Mouse (Mus musculus) layer of hippocampus, postnatal 36 days (tissue): ENCODE results near the gene Ndrg4. TPM values are rescaled to one million over a fixed set of nuclear protein-coding genes. Genes with fewer than 3 reads are reported as not detected.
A peak's percentile ranks its signal among the peaks of the same experiment; 100 is the strongest.
"Not testable (repeated sequence)": the region's sequence is repeated elsewhere in the genome, so short reads cannot be mapped to it uniquely, and the experiment has no call there.

Experiments
- DNase-seq, 2 experiments: peaks; one replicate each; pipeline ENCODE4 v3.0.0; 2022
- total RNA-seq, 2 experiments: library from RNA; stranded (reverse); gene quantifications; 2 replicates each; pipeline ENCODE4 v1.2.3; 2021

Ndrg4 gene
- total RNA-seq = 1,000 to 10,000 TPM; 1,402 to 1,427 TPM

- no peak for DNase-seq
Observed at GRCm38 (mm10) chr8:95676631-95677030, at the start of gene Ndrg4. Gene Ndrg4 (plus strand): TSS chr8:95676980.

- no peak for DNase-seq
Observed at GRCm38 (mm10) chr8:95632840-95633239, 43.9 kb upstream of the Ndrg4 start.

- peak; percentile 89 for DNase-seq
Observed at GRCm38 (mm10) chr8:95633262-95634062, 43.3 kb upstream of the Ndrg4 start, which contains the start of gene Gins3. Gene Gins3 (plus strand): TSS chr8:95633453.

- no peak for DNase-seq
Observed at GRCm38 (mm10) chr8:95634063-95634340, 42.8 kb upstream of the Ndrg4 start.

- no peak for DNase-seq
Observed at GRCm38 (mm10) chr8:95644942-95645341, 31.8 kb upstream of the Ndrg4 start.

GRCm38 (mm10) chr8:95648251-95648650 lies 28.5 kb upstream of the Ndrg4 start:
- DNase-seq = no peak

- DNase-seq = no peak
Observed at GRCm38 (mm10) chr8:95653351-95653750, 23.4 kb upstream of the Ndrg4 start.

GRCm38 (mm10) chr8:95655831-95656230 lies 20.9 kb upstream of the Ndrg4 start:
- no peak for DNase-seq

- DNase-seq = no peak
Observed at GRCm38 (mm10) chr8:95656316-95657002, 20.3 kb upstream of the Ndrg4 start.

GRCm38 (mm10) chr8:95657523-95657922 lies 19.3 kb upstream of the Ndrg4 start:
- DNase-seq = no peak

- no peak for DNase-seq
Observed at GRCm38 (mm10) chr8:95660334-95660882, 16.4 kb upstream of the Ndrg4 start.

- DNase-seq = no peak
Observed at GRCm38 (mm10) chr8:95661085-95661484, 15.7 kb upstream of the Ndrg4 start.

- no peak for DNase-seq
Observed at GRCm38 (mm10) chr8:95661575-95661974, 15.2 kb upstream of the Ndrg4 start.

GRCm38 (mm10) chr8:95662885-95663598 lies 13.7 kb upstream of the Ndrg4 start:
- DNase-seq = no peak

GRCm38 (mm10) chr8:95663599-95663949 lies 13.2 kb upstream of the Ndrg4 start:
- no peak for DNase-seq

GRCm38 (mm10) chr8:95665813-95666452 lies 10.8 kb upstream of the Ndrg4 start:
- DNase-seq = not testable (repeated sequence)

- DNase-seq = no peak
Observed at GRCm38 (mm10) chr8:95668163-95668958, 8.4 kb upstream of the Ndrg4 start.

GRCm38 (mm10) chr8:95669967-95670366 lies 6.8 kb upstream of the Ndrg4 start:
- DNase-seq = no peak

GRCm38 (mm10) chr8:95671861-95672260 lies 4.9 kb upstream of the Ndrg4 start:
- peak in 1 of 2 experiments; percentile 25 for DNase-seq

- no peak for DNase-seq
Observed at GRCm38 (mm10) chr8:95672811-95673210, 4.0 kb upstream of the Ndrg4 start.

GRCm38 (mm10) chr8:95677591-95678023 lies 827 bp downstream of the Ndrg4 start:
- DNase-seq = peak in 1 of 2 experiments; percentile 17
